Mouse (Mus musculus) E14TG2a.4 (cell line): Measurements from ENCODE around the gene Snap47.

Experiments used
- CTCF ChIP-seq: conservative IDR thresholded peaks from 2 replicates; pipeline ENCODE4 v1.5.1; 2014; ENCODE audit warnings: low read length
- POU5F1 ChIP-seq: IDR thresholded peaks from 2 replicates; pipeline ENCODE4 v1.6.1; 2014; ENCODE audit warnings: low read length, borderline replicate concordance

GRCm38 (mm10) chr11:59432261-59432660, 18.7 kb downstream of the Snap47 start:
- TF ChIP-seq CTCF (no peak), POU5F1 (no peak)
